Mouse (Mus musculus): ENCODE measurements around the gene Cnga4. TPM values are rescaled to one million over a fixed set of nuclear protein-coding genes. Genes with fewer than 3 reads are reported as not detected.
"Not testable (repeated sequence)": the region's sequence is repeated elsewhere in the genome, so short reads cannot be mapped to it uniquely, and the experiment has no call there.

The Cnga4 gene
- polyA plus RNA-seq, 1 experiment from 2014 or later, result not detected

DNA sequence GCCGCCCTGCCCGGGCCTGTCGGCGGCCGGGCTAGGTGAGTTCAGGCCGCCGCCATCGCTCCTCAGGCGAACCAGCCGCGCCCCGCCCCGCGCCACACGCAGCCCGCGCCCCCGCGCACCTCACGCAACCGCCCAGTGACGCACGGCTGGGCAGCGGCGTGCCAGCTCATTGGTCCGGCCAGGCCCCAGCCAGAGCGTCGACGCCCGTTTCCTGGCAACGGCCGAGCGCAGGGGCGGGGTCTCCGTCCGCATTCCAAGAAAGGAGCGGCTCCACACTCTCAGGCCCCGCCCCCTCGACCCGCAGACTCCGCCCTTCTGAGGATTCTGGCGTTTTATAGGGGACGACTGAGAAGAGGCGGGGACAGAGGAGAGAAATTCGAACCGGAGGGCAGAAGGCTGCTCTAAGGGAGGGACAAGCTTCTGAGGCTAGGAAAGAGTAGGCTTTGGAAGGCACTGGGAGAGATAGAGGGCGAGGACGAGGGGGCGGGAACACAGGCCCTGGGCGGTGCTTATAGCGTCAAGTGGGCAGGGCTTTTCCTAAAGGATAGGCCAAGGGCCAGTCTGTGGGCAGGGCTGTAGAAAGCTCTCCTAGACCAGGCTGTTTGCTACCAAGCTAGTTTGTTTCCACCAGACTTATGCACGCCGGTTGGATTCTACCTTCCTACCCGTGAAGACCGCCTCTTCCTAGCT lies 4.3 kb upstream of the Cnga4 start, which contains the start of gene Fam160a2:
Fam160a2 (minus strand) TSS at position 120 of the 690 bp plus-strand sequence.
- Histone ChIP-seq H3K36me3 (ENCODE audit: control insufficient read depth, insufficient read depth) (no peaks in the 10 kb centered on the region), H3K9me3 (replicated peaks; ENCODE audit: control insufficient read depth, low read length) (no peaks in the 10 kb centered on the region), H3K4me2 (ENCODE audit: low read depth, low read length) (peak within 1 kb of the TSS; percentile 82), H3K9ac (ENCODE audit: low read depth, low read length) (peak within 1 kb of the TSS; percentile 89), H3K4me1 (ENCODE audit: control insufficient read depth, low read depth, low read length) (peaks cover 13% of the 10 kb centered on the region), H3K27ac (ENCODE audit: low read length) (peak within 1 kb of the TSS; percentile 93), H3K4me3 (ENCODE audit: low read depth, low read length) (peak within 1 kb of the TSS; percentile 90), H3K27me3 (ENCODE audit: control insufficient read depth, insufficient read depth, low read depth, low read length) (no peaks in the 10 kb centered on the region)
- WGBS (ENCODE audit: insufficient replicate concordance), result under 1% methylated on average over 50 of the region's 55 CpGs
- ATAC-seq (ENCODE audit: low read depth), result peak; percentile 95

- H3K4me3 ChIP-seq (ENCODE audit: low read depth, low read length), result no peak overlapping the region
- no peaks in the 10 kb centered on the region for H3K4me1 ChIP-seq (ENCODE audit: control insufficient read depth, low read depth, low read length)
- H3K4me2 ChIP-seq (ENCODE audit: low read depth, low read length), result no peak overlapping the region
- WGBS (ENCODE audit: insufficient replicate concordance), result 36% methylated on average over 1 of the region's 1 CpGs
- H3K9me3 ChIP-seq (replicated peaks; ENCODE audit: control insufficient read depth, low read length), result no peaks in the 10 kb centered on the region
- no peaks in the 10 kb centered on the region for H3K36me3 ChIP-seq (ENCODE audit: control insufficient read depth, insufficient read depth)
- no peak overlapping the region for H3K9ac ChIP-seq (ENCODE audit: low read depth, low read length)
- H3K27me3 ChIP-seq (ENCODE audit: control insufficient read depth, insufficient read depth, low read depth, low read length), result no peaks in the 10 kb centered on the region
- ATAC-seq (ENCODE audit: low read depth), result no peak
- H3K27ac ChIP-seq (ENCODE audit: low read length), result no peak overlapping the region
Measured at GRCm38 (mm10) chr7:105406322-105406721, 2.0 kb downstream of the Cnga4 start.

GRCm38 (mm10) chr7:105411874-105412632 lies 7.7 kb downstream of the Cnga4 start:
- H3K4me2 ChIP-seq (ENCODE audit: low read depth, low read length); H3K36me3 ChIP-seq (ENCODE audit: control insufficient read depth, insufficient read depth); H3K4me3 ChIP-seq (ENCODE audit: low read depth, low read length); ATAC-seq (ENCODE audit: low read depth); H3K9me3 ChIP-seq (replicated peaks; ENCODE audit: control insufficient read depth, low read length); H3K27ac ChIP-seq (ENCODE audit: low read length); H3K27me3 ChIP-seq (ENCODE audit: control insufficient read depth, insufficient read depth, low read depth, low read length); H3K9ac ChIP-seq (ENCODE audit: low read depth, low read length); H3K4me1 ChIP-seq (ENCODE audit: control insufficient read depth, low read depth, low read length): not testable (repeated sequence)
- WGBS (ENCODE audit: insufficient replicate concordance), result 44% methylated on average over 8 of the region's 8 CpGs

DNA sequence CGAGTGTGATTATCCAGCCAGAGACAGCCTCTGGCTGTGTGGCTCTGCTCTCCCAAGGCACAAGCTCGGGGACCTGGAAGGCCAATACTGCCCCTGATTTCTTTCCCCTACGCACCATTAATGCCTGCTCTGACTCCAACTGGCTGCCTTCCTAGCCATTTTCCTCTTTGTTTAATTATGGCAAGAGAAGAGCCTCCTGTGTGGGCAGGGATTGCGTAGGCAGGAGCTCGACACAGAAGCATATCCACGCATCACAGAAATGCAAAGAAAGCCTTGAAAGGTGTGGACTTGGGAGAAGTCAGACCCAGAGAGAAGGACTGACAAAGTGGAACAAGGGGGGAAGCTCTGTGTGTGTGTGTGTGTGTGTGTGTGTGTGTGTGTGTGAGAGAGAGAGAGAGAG lies 10.0 kb downstream of the Cnga4 start:
- 48% methylated on average over 6 of the region's 6 CpGs for WGBS (ENCODE audit: insufficient replicate concordance)
- no peak for ATAC-seq (ENCODE audit: low read depth)
- Histone ChIP-seq H3K27ac (ENCODE audit: low read length) (no peak overlapping the region), H3K9ac (ENCODE audit: low read depth, low read length) (no peak overlapping the region), H3K4me1 (ENCODE audit: control insufficient read depth, low read depth, low read length) (no peaks in the 10 kb centered on the region), H3K36me3 (ENCODE audit: control insufficient read depth, insufficient read depth) (no peaks in the 10 kb centered on the region), H3K9me3 (replicated peaks; ENCODE audit: control insufficient read depth, low read length) (no peaks in the 10 kb centered on the region), H3K4me3 (ENCODE audit: low read depth, low read length) (no peak overlapping the region), H3K4me2 (ENCODE audit: low read depth, low read length) (no peak overlapping the region), H3K27me3 (ENCODE audit: control insufficient read depth, insufficient read depth, low read depth, low read length) (no peaks in the 10 kb centered on the region)

DNA sequence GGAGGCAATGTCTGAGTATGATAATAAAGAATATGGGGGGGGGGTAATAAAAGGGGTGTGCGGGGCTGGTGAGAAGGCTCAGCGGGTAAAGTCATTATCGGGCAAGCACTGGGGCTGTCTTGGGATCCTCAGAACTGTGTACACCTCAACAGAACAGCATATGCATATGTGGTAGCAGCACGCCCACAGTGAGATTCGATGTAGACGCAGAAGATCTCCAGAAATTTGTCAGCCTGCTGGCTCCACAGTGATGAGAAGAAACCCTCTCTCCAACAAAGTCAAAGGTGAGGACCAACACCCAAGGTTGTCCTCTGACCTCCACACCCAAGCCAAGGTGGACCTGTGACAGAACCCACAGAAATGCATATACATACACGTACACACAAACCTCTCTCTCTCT lies 12.2 kb downstream of the Cnga4 start:
- ATAC-seq (ENCODE audit: low read depth), result no peak
- no peaks in the 10 kb centered on the region for H3K9me3 ChIP-seq (replicated peaks; ENCODE audit: control insufficient read depth, low read length)
- no peak overlapping the region for H3K27ac ChIP-seq (ENCODE audit: low read length)
- no peaks in the 10 kb centered on the region for H3K36me3 ChIP-seq (ENCODE audit: control insufficient read depth, insufficient read depth)
- H3K4me3 ChIP-seq (ENCODE audit: low read depth, low read length), result no peak overlapping the region
- no peak overlapping the region for H3K9ac ChIP-seq (ENCODE audit: low read depth, low read length)
- WGBS (ENCODE audit: insufficient replicate concordance), result 62% methylated on average over 7 of the region's 7 CpGs
- H3K4me2 ChIP-seq (ENCODE audit: low read depth, low read length), result no peak overlapping the region
- H3K27me3 ChIP-seq (ENCODE audit: control insufficient read depth, insufficient read depth, low read depth, low read length), result no peaks in the 10 kb centered on the region
- H3K4me1 ChIP-seq (ENCODE audit: control insufficient read depth, low read depth, low read length), result no peaks in the 10 kb centered on the region

DNA sequence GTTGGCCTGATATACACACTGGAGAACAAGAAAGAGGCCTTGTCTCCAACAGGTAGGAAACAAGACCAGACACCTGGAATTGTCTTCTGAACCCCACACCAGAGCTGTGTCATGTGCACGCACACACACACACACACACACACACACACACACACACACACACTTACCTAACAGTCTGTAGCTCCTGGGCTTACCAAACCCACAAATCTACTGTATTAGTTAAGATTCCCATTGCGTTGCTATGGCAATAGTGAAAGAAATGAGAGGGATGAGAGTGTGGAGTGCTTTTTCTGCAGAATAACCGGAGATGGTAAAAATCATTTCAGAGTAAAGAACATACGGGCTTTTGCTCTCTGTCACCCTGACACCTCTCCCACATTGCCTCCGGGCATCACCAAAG lies 13.7 kb downstream of the Cnga4 start:
- Histone ChIP-seq H3K4me3 (ENCODE audit: low read depth, low read length) (no peak overlapping the region), H3K27me3 (ENCODE audit: control insufficient read depth, insufficient read depth, low read depth, low read length) (no peaks in the 10 kb centered on the region), H3K4me1 (ENCODE audit: control insufficient read depth, low read depth, low read length) (no peaks in the 10 kb centered on the region), H3K9me3 (replicated peaks; ENCODE audit: control insufficient read depth, low read length) (no peaks in the 10 kb centered on the region), H3K9ac (ENCODE audit: low read depth, low read length) (no peak overlapping the region), H3K4me2 (ENCODE audit: low read depth, low read length) (no peak overlapping the region), H3K27ac (ENCODE audit: low read length) (no peak overlapping the region), H3K36me3 (ENCODE audit: control insufficient read depth, insufficient read depth) (no peaks in the 10 kb centered on the region)
- WGBS (ENCODE audit: insufficient replicate concordance), result 65% methylated on average over 5 of the region's 5 CpGs
- no peak for ATAC-seq (ENCODE audit: low read depth)

DNA sequence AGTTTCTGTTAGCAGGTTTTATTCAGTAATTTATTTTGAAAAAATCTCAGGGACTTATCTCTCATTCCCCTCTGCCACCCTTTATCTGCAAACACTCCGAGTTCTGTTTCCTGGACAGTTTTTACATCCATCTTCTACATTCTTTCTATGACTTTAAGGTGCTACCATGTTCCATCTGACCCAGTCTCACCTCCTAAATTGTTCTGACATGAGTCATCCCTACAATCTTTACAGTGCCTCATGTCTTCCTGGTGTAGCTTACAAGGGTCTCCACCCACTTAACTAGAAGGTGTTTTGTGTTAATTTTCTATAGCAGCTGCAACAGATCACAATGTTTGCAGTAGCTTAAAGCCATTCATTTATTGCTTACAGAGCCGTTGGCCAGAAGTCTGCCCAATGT lies 16.5 kb downstream of the Cnga4 start:
- no peak overlapping the region for H3K9ac ChIP-seq (ENCODE audit: low read depth, low read length)
- no peak for ATAC-seq (ENCODE audit: low read depth)
- H3K27ac ChIP-seq (ENCODE audit: low read length), result no peak overlapping the region
- peaks cover 12% of the 10 kb centered on the region for H3K27me3 ChIP-seq (ENCODE audit: control insufficient read depth, insufficient read depth, low read depth, low read length)
- H3K9me3 ChIP-seq (replicated peaks; ENCODE audit: control insufficient read depth, low read length), result no peaks in the 10 kb centered on the region
- H3K4me2 ChIP-seq (ENCODE audit: low read depth, low read length), result no peak overlapping the region
- H3K4me1 ChIP-seq (ENCODE audit: control insufficient read depth, low read depth, low read length), result no peaks in the 10 kb centered on the region
- H3K36me3 ChIP-seq (ENCODE audit: control insufficient read depth, insufficient read depth), result no peaks in the 10 kb centered on the region
- H3K4me3 ChIP-seq (ENCODE audit: low read depth, low read length), result no peak overlapping the region
- 20% methylated on average over 2 of the region's 2 CpGs for WGBS (ENCODE audit: insufficient replicate concordance)

- H3K9ac ChIP-seq (ENCODE audit: low read depth, low read length), result no peak overlapping the region
- H3K27ac ChIP-seq (ENCODE audit: low read length), result no peak overlapping the region
- no peaks in the 10 kb centered on the region for H3K36me3 ChIP-seq (ENCODE audit: control insufficient read depth, insufficient read depth)
- ATAC-seq (ENCODE audit: low read depth), result no peak
- no peak overlapping the region for H3K4me3 ChIP-seq (ENCODE audit: low read depth, low read length)
- no peak overlapping the region for H3K4me2 ChIP-seq (ENCODE audit: low read depth, low read length)
- no peaks in the 10 kb centered on the region for H3K9me3 ChIP-seq (replicated peaks; ENCODE audit: control insufficient read depth, low read length)
- 15% methylated on average over 5 of the region's 5 CpGs for WGBS (ENCODE audit: insufficient replicate concordance)
- peaks cover 27% of the 10 kb centered on the region for H3K27me3 ChIP-seq (ENCODE audit: control insufficient read depth, insufficient read depth, low read depth, low read length)
- no peaks in the 10 kb centered on the region for H3K4me1 ChIP-seq (ENCODE audit: control insufficient read depth, low read depth, low read length)
Measured at GRCm38 (mm10) chr7:105424368-105424767, 20.0 kb downstream of the Cnga4 start.

GRCm38 (mm10) chr7:105425424-105426043 lies 21.2 kb downstream of the Cnga4 start, which contains the start of gene Cckbr:
Cckbr (plus strand) TSS chr7:105425731.
- H3K27me3 ChIP-seq (ENCODE audit: control insufficient read depth, insufficient read depth, low read depth, low read length), result peaks cover 27% of the 10 kb centered on the region
- no peak for ATAC-seq (ENCODE audit: low read depth)

More at GRCm38 (mm10) chr7:105425424-105426043, 21.2 kb downstream of the Cnga4 start, which contains the start of gene Cckbr:
- no peaks in the 10 kb centered on the region for H3K4me1 ChIP-seq (ENCODE audit: control insufficient read depth, low read depth, low read length)
- H3K4me3 ChIP-seq (ENCODE audit: low read depth, low read length), result no peak within 1 kb of the TSS
- H3K27ac ChIP-seq (ENCODE audit: low read length), result no peak within 1 kb of the TSS
- H3K36me3 ChIP-seq (ENCODE audit: control insufficient read depth, insufficient read depth), result no peaks in the 10 kb centered on the region
- H3K9me3 ChIP-seq (replicated peaks; ENCODE audit: control insufficient read depth, low read length), result no peaks in the 10 kb centered on the region
- 2% methylated on average over 31 of the region's 31 CpGs for WGBS (ENCODE audit: insufficient replicate concordance)
- H3K4me2 ChIP-seq (ENCODE audit: low read depth, low read length), result no peak within 1 kb of the TSS
- H3K9ac ChIP-seq (ENCODE audit: low read depth, low read length), result no peak within 1 kb of the TSS

All from liver, embryonic 16.5 days (tissue).